In genomic region chr1:85838056-85838455, GRCm38 (mm10) we compare ENCODE assay signal across 10 mouse cellular contexts. TPM values are rescaled to one million over a fixed set of nuclear protein-coding genes. Genes with fewer than 3 reads are reported as not detected.
DNase-seq lines count a peak whose midpoint lies in the region; ATAC-seq lines count a peak whose summit lies in the region.
"Had no signal": no experiment of that assay in that cellular context is flagged by ENCODE, and none has a peak within 500 bp of the region (broad histone marks: within the 10 kb centered on the region; RNA-seq: fewer than 3 reads in every experiment).

No protein-coding gene starts in this region.

- 46% methylated on average over 4 of the region's 4 CpGs for WGBS in heart, embryonic 11.5 days (ENCODE audit: insufficient replicate concordance)
- WGBS in hindbrain, embryonic 11.5 days, result 84% methylated on average over 4 of the region's 4 CpGs
- 88% methylated on average over 4 of the region's 4 CpGs for WGBS in midbrain, embryonic 13.5 days

- H3K27me3 ChIP-seq in heart, embryonic 11.5 days (ENCODE audit: control insufficient read depth, insufficient read depth, low read length), result no peaks in the 10 kb centered on the region
- H3K27me3 ChIP-seq in hindbrain, embryonic 11.5 days (ENCODE audit: control insufficient read depth, insufficient read depth, low read length), result no peaks in the 10 kb centered on the region
- no peaks in the 10 kb centered on the region for H3K27me3 ChIP-seq in midbrain, embryonic 13.5 days
- H3K27me3 ChIP-seq: hindbrain, embryonic 15.5 days had no signal

- no peak overlapping the region for H3K4me3 ChIP-seq in heart, embryonic 11.5 days (ENCODE audit: low read depth, low read length)
- no peak overlapping the region for H3K4me3 ChIP-seq in hindbrain, embryonic 11.5 days (ENCODE audit: low read depth, low read length)
- no peak overlapping the region for H3K4me3 ChIP-seq in midbrain, embryonic 13.5 days (replicated peaks)
- H3K4me3 ChIP-seq: hindbrain, embryonic 15.5 days had no signal

- ATAC-seq in heart, embryonic 11.5 days (replicated peaks; ENCODE audit: insufficient number of reproducible peaks, low FRiP score, low TSS enrichment), result peak; percentile 59; the same call in 1 of the 2 replicates
- peak; percentile 91 for ATAC-seq in inflammation-experienced regulatory T-cells, adult 6 months
- peak; percentile 92 for ATAC-seq in megakaryocyte progenitor cell, adult 5-6 weeks (replicated peaks; ENCODE audit: poor library complexity)
- no peak for ATAC-seq in hindbrain, embryonic 11.5 days (ENCODE audit: low FRiP score)
- no peak for ATAC-seq in midbrain, embryonic 13.5 days

- no peak overlapping the region for H3K9ac ChIP-seq in heart, embryonic 11.5 days (ENCODE audit: low read depth, low read length)
- no peak overlapping the region for H3K9ac ChIP-seq in hindbrain, embryonic 11.5 days (ENCODE audit: low read depth, low read length)
- no peak overlapping the region for H3K9ac ChIP-seq in midbrain, embryonic 13.5 days (replicated peaks)
- H3K9ac ChIP-seq: hindbrain, embryonic 15.5 days had no signal

- no peaks in the 10 kb centered on the region for H3K9me3 ChIP-seq in heart, embryonic 11.5 days (replicated peaks; ENCODE audit: control insufficient read depth, low read length)
- H3K9me3 ChIP-seq in hindbrain, embryonic 11.5 days (ENCODE audit: control insufficient read depth, low read length), result no peaks in the 10 kb centered on the region
- no peaks in the 10 kb centered on the region for H3K9me3 ChIP-seq in midbrain, embryonic 13.5 days
- H3K9me3 ChIP-seq: hindbrain, embryonic 15.5 days had no signal

- peaks cover 26% of the 10 kb centered on the region for H3K4me1 ChIP-seq in heart, embryonic 11.5 days (ENCODE audit: control insufficient read depth, insufficient read depth, low read length)
- no peaks in the 10 kb centered on the region for H3K4me1 ChIP-seq in hindbrain, embryonic 11.5 days (replicated peaks; ENCODE audit: control insufficient read depth, insufficient read depth, low read length)
- H3K4me1 ChIP-seq in midbrain, embryonic 13.5 days (replicated peaks), result no peaks in the 10 kb centered on the region
- H3K4me1 ChIP-seq: hindbrain, embryonic 15.5 days had no signal

- no peak overlapping the region for H3K4me2 ChIP-seq in heart, embryonic 11.5 days
- H3K4me2 ChIP-seq in hindbrain, embryonic 11.5 days (replicated peaks; ENCODE audit: low read depth, low read length), result no peak overlapping the region
- H3K4me2 ChIP-seq in midbrain, embryonic 13.5 days (replicated peaks), result no peak overlapping the region
- H3K4me2 ChIP-seq: hindbrain, embryonic 15.5 days; midbrain, embryonic 11.5 days had no signal

- intact Hi-C loops in heart, postnatal 36 days (cut with DNase I), result no loop called here

- H3K27ac ChIP-seq in heart, embryonic 11.5 days (ENCODE audit: low read depth, low read length), result no peak overlapping the region
- no peak overlapping the region for H3K27ac ChIP-seq in hindbrain, embryonic 11.5 days (ENCODE audit: low read depth, low read length)
- no peak overlapping the region for H3K27ac ChIP-seq in midbrain, embryonic 13.5 days
- H3K27ac ChIP-seq: hindbrain, embryonic 15.5 days had no signal

- no peaks in the 10 kb centered on the region for H3K36me3 ChIP-seq in heart, embryonic 11.5 days (ENCODE audit: control insufficient read depth, insufficient read depth, low read length)
- no peaks in the 10 kb centered on the region for H3K36me3 ChIP-seq in hindbrain, embryonic 11.5 days (ENCODE audit: control insufficient read depth, insufficient read depth, low read length)
- H3K36me3 ChIP-seq in midbrain, embryonic 13.5 days, result peaks cover 16% of the 10 kb centered on the region
- H3K36me3 ChIP-seq: hindbrain, embryonic 15.5 days had no signal

- DNase-seq in heart, postnatal 36 days, result no peak
- DNase-seq in CD4-positive, CD25-positive, alpha-beta regulatory T cell, adult 2 months (ENCODE audit: low read depth, low spot score), result peak; percentile 67
- no peak for DNase-seq in left cerebral cortex, adult 8-10 months (ENCODE audit: low spot score in 2 of 2)
- no peak for DNase-seq in hindbrain, embryonic 11.5 days (ENCODE audit: low spot score)

RNA-seq across cellular contexts. Expression of gene Cab39, which starts 44.8 kb away (rescaled TPM):
- polyA plus RNA-seq in heart, embryonic 11.5 days (2014; fragmentation: Nextera tagmentation; extraction: Ambion mirVana), result 32.8 and 35.7 TPM in 2 replicates
- 100 to 1,000 TPM; 110 to 111 TPM for total RNA-seq in heart, postnatal 36 days (2021)
- 10 to 100 TPM; 43.1 to 57.3 (median 50.7) TPM for polyA plus RNA-seq in inflammation-experienced regulatory T-cells, adult 6 months (2017; shearing (Covaris generic))
- 83.1 and 84.9 TPM in 2 replicates for total RNA-seq in megakaryocyte progenitor cell, adult 5-6 weeks (2015)
- total RNA-seq in megakaryocyte progenitor cell, adult 5-6 weeks (2017), result 122 and 126 TPM in 2 replicates
- 100 to 1,000 TPM; 141 to 160 (median 148) TPM for total RNA-seq in left cerebral cortex, adult 8-10 months (2022)
- 72.7 and 77.1 TPM in 2 replicates for polyA plus RNA-seq in hindbrain, embryonic 11.5 days (2014; fragmentation: Nextera tagmentation; extraction: Ambion mirVana)
- polyA plus RNA-seq in midbrain, embryonic 13.5 days (2015; fragmentation: Nextera tagmentation; extraction: Ambion mirVana), result 52.1 and 54.9 TPM in 2 replicates

RNA-seq across cellular contexts. Expression of gene Itm2c, which starts 56.0 kb away (rescaled TPM):
- polyA plus RNA-seq in heart, embryonic 11.5 days (2014; fragmentation: Nextera tagmentation; extraction: Ambion mirVana), result 146 and 150 TPM in 2 replicates
- 10 to 100 TPM; 61.5 to 66.5 TPM for total RNA-seq in heart, postnatal 36 days (2021)
- 100 to 1,000 TPM in 2 of 3 experiments, 10 to 100 TPM in 1; 93.4 to 125 (median 112) TPM for polyA plus RNA-seq in inflammation-experienced regulatory T-cells, adult 6 months (2017; shearing (Covaris generic))
- total RNA-seq in megakaryocyte progenitor cell, adult 5-6 weeks (2015), result 28.7 and 33.0 TPM in 2 replicates
- 71.1 and 71.3 TPM in 2 replicates for total RNA-seq in megakaryocyte progenitor cell, adult 5-6 weeks (2017)
- total RNA-seq in left cerebral cortex, adult 8-10 months (2022), result 100 to 1,000 TPM; 764 to 823 (median 782) TPM
- polyA plus RNA-seq in hindbrain, embryonic 11.5 days (2014; fragmentation: Nextera tagmentation; extraction: Ambion mirVana), result 85.7 and 86.1 TPM in 2 replicates
- 179 and 201 TPM in 2 replicates for polyA plus RNA-seq in midbrain, embryonic 13.5 days (2015; fragmentation: Nextera tagmentation; extraction: Ambion mirVana)

RNA-seq across cellular contexts. Expression of gene A630001G21Rik, which starts 59.6 kb away (rescaled TPM):
- polyA plus RNA-seq in heart, embryonic 11.5 days (2014; fragmentation: Nextera tagmentation; extraction: Ambion mirVana), result 1.4 and 1.8 TPM in 2 replicates
- total RNA-seq in heart, postnatal 36 days (2021), result under 1 TPM; 0.24 to 0.36 TPM
- polyA plus RNA-seq in inflammation-experienced regulatory T-cells, adult 6 months (2017; shearing (Covaris generic)), result 10 to 100 TPM; 33.2 to 54.7 (median 43.2) TPM
- 81.4 and 86.3 TPM in 2 replicates for total RNA-seq in megakaryocyte progenitor cell, adult 5-6 weeks (2015)
- 57.5 and 65.8 TPM in 2 replicates for total RNA-seq in megakaryocyte progenitor cell, adult 5-6 weeks (2017)
- total RNA-seq in left cerebral cortex, adult 8-10 months (2022), result 1 to 10 TPM in 2 of 4 experiments, under 1 TPM in 2; 0.72 to 1.2 (median 0.97) TPM
- 1.4 and 2.3 TPM in 2 replicates for polyA plus RNA-seq in hindbrain, embryonic 11.5 days (2014; fragmentation: Nextera tagmentation; extraction: Ambion mirVana)
- 0.59 and 0.90 TPM in 2 replicates for polyA plus RNA-seq in midbrain, embryonic 13.5 days (2015; fragmentation: Nextera tagmentation; extraction: Ambion mirVana)

Comparison
In these comparisons a context has a peak if more than half of its experiments do, and no peak if none do; other contexts are left out.
1. ATAC-seq: peak in heart, embryonic 11.5 days (single experiment), inflammation-experienced regulatory T-cells, adult 6 months (single experiment) and megakaryocyte progenitor cell, adult 5-6 weeks (single experiment); none in hindbrain, embryonic 11.5 days (single experiment) and midbrain, embryonic 13.5 days (single experiment).
2. RNA of gene A630001G21Rik, which starts 59.6 kb away (polyA plus RNA-seq): 33.2 to 54.7 TPM in inflammation-experienced regulatory T-cells, adult 6 months; 1.4 to 2.3 TPM in hindbrain, embryonic 11.5 days, 1.4 to 1.8 TPM in heart, embryonic 11.5 days and 0.59 to 0.90 TPM in midbrain, embryonic 13.5 days; every median in the first group is over 10 times any median in the second.